Mouse (Mus musculus) midbrain, postnatal 0 days (tissue): ENCODE results near the gene Sash3. TPM values are rescaled to one million over a fixed set of nuclear protein-coding genes. Genes with fewer than 3 reads are reported as not detected.

Source experiments
- ATAC-seq: fragments of 200-750 bp; cut with Nextera tagmentation; 2 replicates; pipeline ENCODE4 v1.8.0; 2017; ENCODE audit warnings: moderate number of reproducible peaks, mild to moderate bottlenecking, moderate TSS enrichment, moderate library complexity; ENCODE audit not compliant: low FRiP score
- DNase-seq: peaks from one replicate; pipeline ENCODE4 v3.0.0-alpha.2; 2015; ENCODE audit warnings: low spot score
- H3K27ac ChIP-seq: fragments of 300-500 bp; sonication (generic); 2 replicates; pipeline ENCODE4 v1.5.1; 2014; ENCODE audit warnings: low read depth, mild to moderate bottlenecking, low read length, mixed read lengths
- H3K27me3 ChIP-seq: fragments of 300-500 bp; sonication (generic); 2 replicates; pipeline ENCODE4 v1.6.1; 2014; ENCODE audit warnings: low read length, control low read depth, mixed read lengths; ENCODE audit not compliant: insufficient read depth
- H3K36me3 ChIP-seq: fragments of 300-500 bp; sonication (generic); 2 replicates; pipeline ENCODE4 v1.6.1; 2014; ENCODE audit warnings: low read length, control low read depth, mixed read lengths; ENCODE audit not compliant: insufficient read depth
- H3K4me1 ChIP-seq: fragments of 300-500 bp; sonication (generic); 2 replicates; pipeline ENCODE4 v1.6.1; 2014; ENCODE audit warnings: mild to moderate bottlenecking, control low read depth, antibody characterized with exemption, low read length, mixed read lengths; ENCODE audit not compliant: insufficient read depth
- H3K4me2 ChIP-seq: fragments of 300-500 bp; sonication (generic); 2 replicates; pipeline ENCODE4 v1.6.1; 2014; ENCODE audit warnings: low read depth, mild to moderate bottlenecking, low read length, mixed read lengths; ENCODE audit not compliant: poor library complexity, severe bottlenecking
- H3K4me3 ChIP-seq: fragments of 300-500 bp; sonication (generic); 2 replicates; pipeline ENCODE4 v1.5.1; 2014; ENCODE audit warnings: low read depth, mild to moderate bottlenecking, low read length, moderate library complexity
- H3K9ac ChIP-seq: fragments of 300-500 bp; sonication (generic); replicated peaks from 2 replicates; pipeline ENCODE4 v1.6.1; 2014; ENCODE audit warnings: mild to moderate bottlenecking, low read length, moderate library complexity, mixed read lengths; ENCODE audit not compliant: poor library complexity, severe bottlenecking
- H3K9me3 ChIP-seq: fragments of 300-500 bp; sonication (generic); 2 replicates; pipeline ENCODE4 v1.6.1; 2016; ENCODE audit warnings: low read length, control low read depth
- CTCF ChIP-seq: IDR thresholded peaks from 2 replicates; pipeline ENCODE4 v1.5.1; 2016; ENCODE audit warnings: antibody characterized with exemption, mild to moderate bottlenecking
- WGBS: fragments of 180-500 bp; shearing (Covaris S2); extraction: QIAGEN DNeasy Blood & Tissue Kit; methylation state at CpG from one replicate; pipeline ENCODE4 v1.1.7; 2014; 5-methylcytosine and 5-hydroxymethylcytosine counted together
- polyA plus RNA-seq: library from polyadenylated mRNA; unstranded; fragments of >200 nt; fragmentation: Nextera tagmentation; extraction: Ambion mirVana; gene quantifications from 2 replicates; pipeline ENCODE4 v1.2.1, GENCODE M21; 2015
- total RNA-seq: library from RNA; depleted of rRNA; stranded (reverse); fragments of >200 nt; gene quantifications from 2 replicates; pipeline ENCODE4 v1.2.3, GENCODE M21; 2014

Sash3 gene
- total and polyA plus RNA-seq, 2 experiments from 2014 or later, result 0.22 to 1.0 TPM

DNA sequence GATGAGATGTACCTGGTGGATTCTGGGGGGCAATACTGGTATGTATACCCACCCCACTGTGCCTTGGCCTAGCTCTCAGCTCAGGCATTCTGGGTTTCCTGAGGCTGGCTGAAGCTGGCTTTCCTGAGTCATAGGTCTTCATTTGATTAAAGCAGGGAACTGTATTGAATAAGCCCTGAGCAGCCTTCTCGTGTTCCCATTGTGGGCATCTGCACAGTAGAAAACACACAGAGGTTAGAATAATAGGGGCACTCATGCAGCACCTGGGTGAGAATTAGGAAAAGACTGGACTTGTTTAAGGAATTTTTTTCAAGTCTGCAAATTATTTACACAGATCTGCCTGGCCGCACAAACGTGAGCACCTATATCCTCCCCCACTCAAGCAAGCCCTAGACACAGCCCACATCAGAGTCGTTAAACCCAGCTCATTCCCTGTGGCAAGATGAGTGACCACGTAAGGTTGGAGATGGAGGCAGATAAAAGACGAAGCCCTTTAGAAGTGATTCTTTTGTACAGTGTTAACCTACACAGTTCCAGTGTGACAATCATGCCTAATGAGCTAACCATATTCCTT, 19.2 kb upstream of the Sash3 start:
- ATAC-seq, result no peak
- WGBS, result 66% methylated on average over 6 of the region's 6 CpGs
- no peak overlapping the region for H3K27ac ChIP-seq
- H3K9me3 ChIP-seq, result no peaks in the 10 kb centered on the region
- no peak overlapping the region for H3K4me2 ChIP-seq
- H3K4me3 ChIP-seq, result no peak overlapping the region
- no peaks in the 10 kb centered on the region for H3K4me1 ChIP-seq
- TF ChIP-seq CTCF, result no peak
- no peaks in the 10 kb centered on the region for H3K36me3 ChIP-seq
- no peak overlapping the region for H3K9ac ChIP-seq
- H3K27me3 ChIP-seq, result no peaks in the 10 kb centered on the region
- no peak for DNase-seq

- ATAC-seq (no peak), DNase-seq (no peak)
- Histone ChIP-seq H3K36me3 (no peaks in the 10 kb centered on the region), H3K4me1 (no peaks in the 10 kb centered on the region), H3K9ac (no peak overlapping the region), H3K9me3 (no peaks in the 10 kb centered on the region), H3K4me2 (no peak overlapping the region), H3K4me3 (no peak overlapping the region), H3K27ac (no peak overlapping the region), H3K27me3 (no peaks in the 10 kb centered on the region)
- TF ChIP-seq CTCF, result peak; percentile 30
- WGBS, result 82% methylated on average over 6 of the region's 6 CpGs
These were observed 18.6 kb upstream of the Sash3 start for GRCm38 (mm10) chrX:48127502-48128218.

GRCm38 (mm10) chrX:48129167-48129566, 17.1 kb upstream of the Sash3 start:
- H3K27ac ChIP-seq, result no peak overlapping the region
- DNase-seq (no peak), ATAC-seq (no peak)
- no peaks in the 10 kb centered on the region for H3K27me3 ChIP-seq
- WGBS, result 73% methylated on average over 1 of the region's 1 CpGs
- H3K4me2 ChIP-seq, result no peak overlapping the region
- H3K9me3 ChIP-seq, result no peaks in the 10 kb centered on the region
- H3K36me3 ChIP-seq, result no peaks in the 10 kb centered on the region
- H3K4me1 ChIP-seq, result no peaks in the 10 kb centered on the region
- H3K4me3 ChIP-seq, result no peak overlapping the region
- H3K9ac ChIP-seq, result no peak overlapping the region
- no peak for TF ChIP-seq CTCF

GRCm38 (mm10) chrX:48136935-48137334, 9.3 kb upstream of the Sash3 start:
- TF ChIP-seq CTCF, result no peak
- no peak overlapping the region for H3K4me3 ChIP-seq
- H3K4me1 ChIP-seq, result no peaks in the 10 kb centered on the region
- WGBS, result 86% methylated on average over 4 of the region's 4 CpGs
- no peak for ATAC-seq
- no peaks in the 10 kb centered on the region for H3K36me3 ChIP-seq
- DNase-seq, result no peak
- H3K27me3 ChIP-seq, result no peaks in the 10 kb centered on the region
- H3K4me2 ChIP-seq, result no peak overlapping the region
- no peak overlapping the region for H3K27ac ChIP-seq
- no peak overlapping the region for H3K9ac ChIP-seq
- H3K9me3 ChIP-seq, result no peaks in the 10 kb centered on the region

DNA sequence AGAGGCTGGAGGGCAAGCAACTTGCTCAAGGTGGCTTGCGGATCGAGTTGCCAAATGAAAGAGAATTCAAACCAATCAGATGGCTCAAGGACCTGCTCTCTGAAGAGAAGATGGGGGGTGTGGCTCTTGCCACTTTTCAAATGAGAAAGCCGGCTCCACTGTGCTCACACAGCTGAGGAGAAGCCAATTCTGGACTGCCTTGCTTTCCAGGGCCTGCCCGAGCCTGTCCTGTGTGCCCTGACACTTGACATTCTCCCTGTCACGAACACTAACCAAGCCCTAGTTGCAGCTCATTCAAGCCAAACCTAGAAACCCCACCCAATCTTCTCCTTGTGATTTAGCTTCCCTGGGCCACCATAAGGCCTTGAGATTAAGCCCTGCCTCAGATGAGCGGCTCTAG, 8.2 kb upstream of the Sash3 start:
- Histone ChIP-seq H3K4me3 (no peak overlapping the region), H3K4me2 (no peak overlapping the region), H3K27me3 (no peaks in the 10 kb centered on the region), H3K9me3 (no peaks in the 10 kb centered on the region), H3K9ac (no peak overlapping the region), H3K4me1 (no peaks in the 10 kb centered on the region), H3K36me3 (no peaks in the 10 kb centered on the region), H3K27ac (no peak overlapping the region)
- 61% methylated on average over 6 of the region's 6 CpGs for WGBS
- ATAC-seq (no peak), DNase-seq (no peak)
- TF ChIP-seq CTCF, result no peak

- H3K27me3 ChIP-seq, result no peaks in the 10 kb centered on the region
- ATAC-seq, result no peak
- TF ChIP-seq CTCF, result no peak
- no peak overlapping the region for H3K27ac ChIP-seq
- WGBS, result 44% methylated on average over 7 of the region's 7 CpGs
- H3K4me2 ChIP-seq, result no peak overlapping the region
- peak; percentile 29 for DNase-seq
- no peak overlapping the region for H3K9ac ChIP-seq
- H3K4me1 ChIP-seq, result no peaks in the 10 kb centered on the region
- H3K36me3 ChIP-seq, result no peaks in the 10 kb centered on the region
- H3K4me3 ChIP-seq, result no peak overlapping the region
- H3K9me3 ChIP-seq, result no peaks in the 10 kb centered on the region
These were observed 7.5 kb upstream of the Sash3 start for GRCm38 (mm10) chrX:48138539-48139275.
